Mouse (Mus musculus) spleen, postnatal 4 days (tissue): ENCODE data around the gene Clca2.
"Not testable (repeated sequence)": the region's sequence is repeated elsewhere in the genome, so short reads cannot be mapped to it uniquely, and the experiment has no call there.

ENCODE experiments used
- DNase-seq, 2 experiments: peaks; one replicate each; pipeline ENCODE4 v3.0.0; 2022; ENCODE audit warnings: low spot score in 2 of 2

Clca2 gene

DNA sequence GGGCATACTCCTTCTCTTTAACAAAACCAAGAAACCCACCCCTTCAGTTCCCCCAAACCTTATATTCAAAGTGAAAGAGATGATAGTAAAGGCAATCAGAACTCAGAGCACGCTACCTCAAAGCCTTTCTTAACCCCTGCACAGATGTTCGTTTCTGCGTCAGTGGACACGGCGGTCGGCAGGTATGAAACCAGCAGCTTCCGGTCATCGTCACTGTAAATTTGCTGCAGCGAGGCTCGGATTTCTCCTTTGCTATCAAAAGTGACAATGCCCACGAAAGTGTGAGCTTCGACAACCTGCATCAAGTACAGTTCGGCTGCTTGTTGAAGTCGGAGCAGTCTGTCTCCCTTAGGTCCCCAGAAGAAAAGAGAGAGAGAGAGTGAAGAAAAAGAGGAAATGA is 13.1 kb downstream of the Clca2 start:
- DNase-seq, result no peak

DNA sequence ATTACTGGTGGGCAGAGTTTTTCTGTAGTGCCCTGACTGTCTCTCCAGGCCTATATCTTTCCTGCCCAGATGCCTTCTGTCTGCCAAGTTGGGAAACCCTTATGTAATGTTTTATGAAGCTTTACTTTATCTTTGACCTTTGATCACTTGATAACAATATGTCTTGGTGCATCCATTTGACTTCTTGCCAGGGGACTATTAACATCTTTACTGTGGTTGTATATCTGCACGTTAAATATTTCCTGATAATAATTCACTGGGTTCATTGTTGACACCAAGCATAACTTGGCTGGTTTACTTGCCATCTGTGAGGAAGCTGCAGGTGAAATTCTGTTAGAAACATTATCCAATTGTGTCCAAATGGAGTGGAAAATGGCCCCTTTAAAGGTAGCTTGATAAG is 16.2 kb downstream of the Clca2 start:
- no peak for DNase-seq

DNA sequence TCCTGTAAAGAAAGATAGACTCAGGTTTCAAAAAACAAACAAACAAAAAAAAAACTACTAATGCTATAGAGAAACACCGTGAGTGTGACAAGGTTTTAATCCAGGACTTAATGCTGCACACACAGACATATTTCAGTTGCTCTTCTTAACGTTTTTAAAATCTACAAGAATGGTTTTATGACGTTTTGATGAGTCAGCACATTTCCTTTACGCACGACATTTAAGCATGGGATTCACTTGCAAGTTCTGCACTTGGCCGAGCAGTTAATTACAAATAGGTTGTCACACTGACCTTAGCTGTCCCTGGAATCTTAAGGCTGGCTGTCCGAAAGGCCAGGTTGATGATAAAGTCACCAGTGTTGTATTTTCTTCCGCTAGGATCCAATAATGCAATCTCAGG is 18.3 kb downstream of the Clca2 start:
- no peak for DNase-seq

DNA sequence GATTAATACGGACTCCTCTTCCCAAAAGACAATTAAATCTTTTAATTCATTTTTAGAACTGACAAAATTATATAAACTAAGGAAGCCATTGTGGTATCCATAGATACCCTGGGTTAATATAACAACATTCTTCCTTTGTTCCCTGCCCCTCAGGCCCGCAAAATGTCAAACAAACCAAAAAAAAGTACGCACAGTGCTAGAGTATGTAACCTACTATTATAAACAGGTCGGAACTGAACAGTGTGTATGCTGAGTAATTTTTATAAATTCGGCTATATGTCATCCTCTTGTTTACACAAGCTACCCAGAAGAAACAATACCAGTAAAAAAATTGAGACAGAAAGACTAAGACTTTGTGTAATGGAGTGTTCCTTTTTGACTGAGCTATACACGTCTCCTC is 20.8 kb downstream of the Clca2 start:
- no peak for DNase-seq

DNA sequence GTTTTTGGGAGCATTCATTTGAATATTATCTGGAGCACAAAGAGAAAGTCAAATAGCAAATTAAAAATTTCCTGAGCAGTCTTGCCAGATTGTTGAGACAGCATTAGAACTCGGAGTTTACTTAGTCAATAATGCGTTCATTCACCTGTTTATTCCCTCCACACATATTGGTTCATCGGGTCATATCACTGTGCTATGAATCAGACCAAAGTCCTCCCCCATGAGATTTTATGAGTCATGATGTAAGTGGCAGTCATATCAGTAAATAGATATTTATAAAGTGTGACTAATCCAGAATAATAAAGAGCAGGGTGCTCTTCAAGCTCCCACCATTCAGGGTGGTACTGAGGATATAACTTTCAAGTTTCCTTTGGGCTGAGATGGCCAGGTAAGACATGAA is 26.9 kb downstream of the Clca2 start:
- no peak for DNase-seq

DNA sequence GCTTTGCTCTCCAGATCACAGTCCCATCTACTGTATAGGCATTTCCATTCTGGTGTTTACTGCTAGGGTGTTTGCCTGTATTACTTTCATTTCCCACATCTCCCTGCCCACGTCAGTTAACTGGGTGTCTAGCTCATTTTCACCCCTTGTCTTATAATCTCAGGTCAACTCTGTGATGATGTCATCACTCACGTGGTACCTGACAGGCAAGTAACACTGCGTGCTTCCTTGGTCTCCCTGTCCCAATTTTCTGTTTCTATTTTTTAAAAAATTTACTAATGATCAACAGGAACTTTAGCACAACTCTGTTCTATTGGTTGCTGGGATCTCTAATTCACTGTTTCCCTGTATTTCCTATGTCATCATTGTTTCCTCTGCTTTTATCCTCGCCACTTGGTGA is 30.3 kb downstream of the Clca2 start:
- DNase-seq, result no peak

DNA sequence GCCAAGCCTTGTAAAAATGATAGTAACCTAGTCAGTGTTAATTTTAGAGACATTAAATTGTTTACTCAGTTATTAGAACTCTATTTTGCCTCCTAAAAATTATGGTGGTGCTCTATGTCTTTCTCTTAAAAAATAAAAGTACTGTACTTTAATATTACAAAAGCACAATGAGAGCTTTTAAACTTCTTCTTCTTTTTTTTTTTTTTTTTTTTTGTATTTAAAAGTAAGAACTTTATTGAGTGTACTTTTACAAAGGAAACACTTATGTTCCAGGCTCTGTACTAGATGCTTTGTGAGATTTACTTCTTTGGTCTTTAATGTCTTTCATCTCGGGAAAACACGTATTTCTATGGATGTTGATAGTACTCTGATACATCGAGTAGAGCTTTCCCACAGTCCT is 44.1 kb downstream of the Clca2 start:
- DNase-seq, result not testable (repeated sequence)

DNA sequence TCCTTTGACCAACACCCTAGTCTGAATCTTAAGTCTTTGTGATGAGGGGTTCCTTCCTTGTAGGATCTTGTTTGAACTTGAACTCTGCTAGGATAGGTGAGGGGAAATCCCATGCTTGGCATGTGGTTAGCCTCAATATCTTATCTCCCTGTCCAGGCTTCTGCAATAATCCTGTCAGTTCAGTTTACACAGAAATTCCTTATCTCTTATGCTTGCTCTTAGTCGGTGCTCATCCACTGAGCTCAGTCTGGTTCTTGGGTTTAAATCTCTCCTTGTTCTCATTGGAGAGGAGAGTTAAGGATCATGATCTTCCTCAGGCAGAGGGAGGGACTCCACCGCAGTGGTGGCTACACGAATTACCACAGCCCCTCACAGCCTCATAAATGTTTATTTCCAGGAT is 49.4 kb downstream of the Clca2 start:
- DNase-seq, result no peak

DNA sequence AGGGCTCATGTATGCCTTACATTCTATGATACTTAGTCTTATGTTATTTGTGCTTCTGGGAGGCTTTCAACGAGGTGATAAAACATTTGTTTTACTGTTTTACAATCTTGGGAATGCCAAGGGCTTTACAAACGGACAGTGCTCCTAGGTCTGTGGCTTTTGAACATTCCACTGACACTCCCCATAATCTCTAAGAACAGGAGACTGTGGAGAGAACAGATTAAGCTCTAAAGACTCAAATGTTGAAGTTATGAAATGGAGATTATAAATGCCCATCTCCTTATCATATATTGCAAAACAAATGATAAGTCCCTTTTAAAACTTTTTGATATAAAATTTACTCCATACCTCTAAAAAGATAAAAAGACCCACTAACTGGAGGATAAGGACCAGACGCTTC is 60.4 kb downstream of the Clca2 start:
- DNase-seq, result no peak

DNA sequence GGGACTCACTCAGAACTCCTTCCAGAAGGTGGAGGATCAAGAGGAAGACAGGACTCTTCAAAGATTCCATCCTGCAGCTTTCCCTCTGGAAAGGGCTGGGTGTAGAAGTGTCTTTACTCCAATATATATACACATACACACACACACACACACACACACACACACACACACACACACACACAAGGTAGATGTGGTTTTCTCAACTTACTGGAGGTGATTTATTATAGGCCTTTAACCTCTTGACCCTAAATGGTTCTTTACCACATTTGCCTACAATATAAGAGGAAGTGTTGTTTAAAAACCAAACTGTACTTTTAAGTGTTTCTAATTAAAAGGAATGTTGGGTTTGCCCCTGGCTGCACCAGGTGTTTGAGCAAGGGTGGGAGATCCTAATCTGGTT is 66.6 kb downstream of the Clca2 start, which contains the start of gene Clca1:
TSS of gene Clca1 (minus strand) at position 101 of the 400 bp plus-strand sequence.
- peak in 1 of 2 experiments; percentile 28 for DNase-seq

DNA sequence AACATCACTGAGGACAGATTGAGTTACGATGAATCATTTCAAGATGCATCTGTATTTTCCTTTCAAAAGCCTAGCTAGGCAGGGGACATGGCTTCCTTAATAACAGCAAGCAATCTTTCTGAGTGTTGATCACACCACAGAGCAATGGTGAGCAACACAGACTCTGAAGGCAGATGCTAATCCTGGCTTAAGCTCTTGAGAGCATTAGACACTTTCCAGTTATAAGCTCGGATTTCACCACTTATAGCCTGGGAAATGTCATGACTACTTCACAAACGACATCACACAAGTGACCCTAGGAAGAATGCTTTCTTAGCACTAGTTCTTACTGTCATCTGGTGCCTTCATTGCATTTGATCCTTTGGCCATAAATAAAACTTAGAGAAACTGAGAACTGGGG is 71.2 kb downstream of the Clca2 start:
- no peak for DNase-seq

DNA sequence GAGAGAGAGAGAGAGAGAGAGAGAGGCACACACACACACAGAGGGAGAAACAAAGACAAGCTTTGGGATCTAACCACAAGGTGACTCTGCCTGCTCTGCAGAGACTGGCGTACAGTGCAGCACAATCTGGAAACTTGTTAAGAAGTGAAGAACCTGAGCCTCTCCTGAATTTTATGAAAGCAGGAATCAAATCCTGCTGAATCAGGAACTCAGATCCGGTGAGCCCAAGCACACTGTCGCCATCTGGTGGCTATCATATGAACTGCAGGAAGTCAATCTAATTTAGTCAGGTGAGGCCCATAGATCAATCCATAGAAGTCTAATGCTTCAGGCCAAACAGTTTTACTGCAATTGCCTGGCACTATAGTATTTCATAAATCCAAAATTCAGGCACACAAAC is 72.5 kb downstream of the Clca2 start:
- peak; percentile 15 to 66 for DNase-seq
